Mouse (Mus musculus) skeletal muscle tissue, postnatal 0 days (tissue): ENCODE results near the gene Vtcn1. TPM values are rescaled to one million over a fixed set of nuclear protein-coding genes. Genes with fewer than 3 reads are reported as not detected.

Experiments
- polyA plus RNA-seq: library from polyadenylated mRNA; unstranded; fragments of >200 nt; fragmentation: Nextera tagmentation; extraction: Ambion mirVana; gene quantifications from 2 replicates; pipeline ENCODE4 v1.2.1, GENCODE M21; 2015

Gene Vtcn1
- not detected in 2 replicates for polyA plus RNA-seq

GRCm38 (mm10) chr3:100825225-100825965, at the start of gene Vtcn1:
Vtcn1 (plus strand) TSS chr3:100825459.

GRCm38 (mm10) chr3:100921825-100922505, 96.7 kb downstream of the Vtcn1 start, which contains the start of gene Trim45:
Trim45 (plus strand) TSS chr3:100922202.

Other genes with a start within 250 kb of the Vtcn1 start
- 26.1 and 31.9 TPM in 2 replicates for gene Man1a2, start 140.0 kb upstream of the Vtcn1 start, polyA plus RNA-seq
- 2.0 and 2.2 TPM in 2 replicates for gene Trim45, start 96.7 kb downstream of the Vtcn1 start, polyA plus RNA-seq
- gene Ttf2, start 144.2 kb downstream of the Vtcn1 start, polyA plus RNA-seq: 3.0 and 3.4 TPM in 2 replicates
- gene Cd101, start 204.1 kb downstream of the Vtcn1 start, polyA plus RNA-seq: 0.12 and 0.19 TPM in 2 replicates